Mouse (Mus musculus) liver, embryonic 16.5 days (tissue): ENCODE measurements around the gene Polr2h. TPM values are rescaled to one million over a fixed set of nuclear protein-coding genes. Genes with fewer than 3 reads are reported as not detected.
A peak's percentile ranks its signal among the peaks of the same experiment; 100 is the strongest.

Source experiments
- ATAC-seq: fragments of 200-750 bp; cut with Nextera tagmentation; 2 replicates; pipeline ENCODE4 v1.8.0; 2017; ENCODE audit warnings: low read depth, mild to moderate bottlenecking, moderate number of reproducible peaks, moderate library complexity
- H3K27ac ChIP-seq: fragments of 300-500 bp; sonication (generic); 2 replicates; pipeline ENCODE4 v1.5.1; 2014; ENCODE audit warnings: mild to moderate bottlenecking, low read length
- H3K27me3 ChIP-seq: fragments of 300-500 bp; sonication (generic); 2 replicates; pipeline ENCODE4 v1.6.1; 2014; ENCODE audit warnings: low read depth, low read length, mixed read lengths; ENCODE audit not compliant: control insufficient read depth, insufficient read depth
- H3K36me3 ChIP-seq: fragments of 300-500 bp; sonication (generic); 2 replicates; pipeline ENCODE4 v1.6.1; 2014; ENCODE audit warnings: mild to moderate bottlenecking; ENCODE audit not compliant: control insufficient read depth, insufficient read depth
- H3K4me1 ChIP-seq: fragments of 300-500 bp; sonication (generic); 2 replicates; pipeline ENCODE4 v1.6.1; 2014; ENCODE audit warnings: low read depth, low read length, mixed read lengths; ENCODE audit not compliant: control insufficient read depth
- H3K4me2 ChIP-seq: fragments of 300-500 bp; sonication (generic); 2 replicates; pipeline ENCODE4 v1.6.1; 2014; ENCODE audit warnings: low read depth, low read length, mixed read lengths
- H3K4me3 ChIP-seq: fragments of 300-500 bp; sonication (generic); 2 replicates; pipeline ENCODE4 v1.5.1; 2014; ENCODE audit warnings: low read depth, mild to moderate bottlenecking, low read length
- H3K9ac ChIP-seq: fragments of 300-500 bp; sonication (generic); 2 replicates; pipeline ENCODE4 v1.6.1; 2014; ENCODE audit warnings: low read depth, low read length
- H3K9me3 ChIP-seq: fragments of 300-500 bp; sonication (generic); replicated peaks from 2 replicates; pipeline ENCODE4 v1.6.1; 2016; ENCODE audit warnings: low read length; ENCODE audit not compliant: control insufficient read depth
- WGBS: fragments of 180-500 bp; shearing (Covaris S2); extraction: QIAGEN DNeasy Blood & Tissue Kit; methylation state at CpG from one replicate; pipeline ENCODE4 v1.1.7; 2014; ENCODE audit not compliant: insufficient replicate concordance; 5-methylcytosine and 5-hydroxymethylcytosine counted together
- polyA plus RNA-seq: library from polyadenylated mRNA; unstranded; fragments of >200 nt; fragmentation: Nextera tagmentation; extraction: Ambion mirVana; gene quantifications from 2 replicates; pipeline ENCODE4 v1.2.1, GENCODE M21; 2015

Gene Polr2h
- polyA plus RNA-seq, 1 experiment from 2014 or later, result 27.7 TPM

- no peak for ATAC-seq
- peaks cover 49% of the 10 kb centered on the region for H3K4me1 ChIP-seq
- WGBS, result 74% methylated on average over 4 of the region's 4 CpGs
Observed at GRCm38 (mm10) chr16:20676702-20677101, 40.8 kb upstream of the Polr2h start.

GRCm38 (mm10) chr16:20677380-20677779, 40.1 kb upstream of the Polr2h start:
- Histone ChIP-seq H3K4me2 (no peak overlapping the region), H3K4me3 (no peak overlapping the region), H3K4me1 (peaks cover 44% of the 10 kb centered on the region), H3K36me3 (peaks cover 64% of the 10 kb centered on the region), H3K27me3 (no peaks in the 10 kb centered on the region), H3K9ac (0 out of 2 replicates have a peak overlapping the region, but pooled peaks have one; percentile 8), H3K9me3 (no peaks in the 10 kb centered on the region), H3K27ac (peak overlapping the region; percentile 25; the same call in 1 of the 2 replicates)
- 79% methylated on average over 5 of the region's 5 CpGs for WGBS
- no peak for ATAC-seq

More at GRCm38 (mm10) chr16:20676702-20677101, 40.8 kb upstream of the Polr2h start:
- H3K4me2 ChIP-seq, result no peak overlapping the region
- no peak overlapping the region for H3K4me3 ChIP-seq
- H3K9ac ChIP-seq, result no peak overlapping the region
- H3K27ac ChIP-seq, result no peak overlapping the region
- no peaks in the 10 kb centered on the region for H3K27me3 ChIP-seq
- H3K36me3 ChIP-seq, result peaks cover 58% of the 10 kb centered on the region
- H3K9me3 ChIP-seq, result no peaks in the 10 kb centered on the region

- peak overlapping the region; percentile 46 for H3K4me2 ChIP-seq
- no peaks in the 10 kb centered on the region for H3K27me3 ChIP-seq
- H3K36me3 ChIP-seq, result peaks cover 71% of the 10 kb centered on the region
- H3K27ac ChIP-seq, result peak overlapping the region; percentile 51
- peak; percentile 73 for ATAC-seq
- peak overlapping the region; percentile 10; the same call in 1 of the 2 replicates for H3K4me3 ChIP-seq
- peaks cover 43% of the 10 kb centered on the region for H3K4me1 ChIP-seq
- no peaks in the 10 kb centered on the region for H3K9me3 ChIP-seq
- H3K9ac ChIP-seq, result peak overlapping the region; percentile 11; the same call in 1 of the 2 replicates
- WGBS, result 53% methylated on average over 10 of the region's 10 CpGs
Observed at GRCm38 (mm10) chr16:20677974-20678675, 39.3 kb upstream of the Polr2h start.

- Histone ChIP-seq H3K27me3 (peaks cover 13% of the 10 kb centered on the region), H3K4me2 (no peak overlapping the region), H3K9ac (no peak overlapping the region), H3K36me3 (peaks cover 48% of the 10 kb centered on the region), H3K4me1 (peaks cover 17% of the 10 kb centered on the region), H3K27ac (no peak overlapping the region), H3K4me3 (no peak overlapping the region), H3K9me3 (no peaks in the 10 kb centered on the region)
- ATAC-seq, result no peak
- 45% methylated on average over 3 of the region's 3 CpGs for WGBS
Observed at GRCm38 (mm10) chr16:20690774-20691173, 26.7 kb upstream of the Polr2h start.

- WGBS, result 95% methylated on average over 1 of the region's 1 CpGs
- Histone ChIP-seq H3K27ac (no peak overlapping the region), H3K27me3 (peaks cover 21% of the 10 kb centered on the region), H3K4me3 (no peak overlapping the region), H3K9me3 (no peaks in the 10 kb centered on the region), H3K4me1 (peaks cover 21% of the 10 kb centered on the region), H3K36me3 (peaks cover 40% of the 10 kb centered on the region), H3K9ac (no peak overlapping the region), H3K4me2 (no peak overlapping the region)
- no peak for ATAC-seq
Observed at GRCm38 (mm10) chr16:20691617-20692016, 25.8 kb upstream of the Polr2h start.

- Histone ChIP-seq H3K27ac (no peak overlapping the region), H3K27me3 (peaks cover 27% of the 10 kb centered on the region), H3K4me1 (peaks cover 21% of the 10 kb centered on the region), H3K9me3 (no peaks in the 10 kb centered on the region), H3K36me3 (peaks cover 33% of the 10 kb centered on the region), H3K4me2 (peak overlapping the region; percentile 90), H3K9ac (peak overlapping the region; percentile 75; the same call in 1 of the 2 replicates), H3K4me3 (peak overlapping the region; percentile 69; the same call in 1 of the 2 replicates)
- 58% methylated on average over 16 of the region's 16 CpGs for WGBS
- ATAC-seq, result no peak
Observed at GRCm38 (mm10) chr16:20692241-20692965, 25.1 kb upstream of the Polr2h start.

- Histone ChIP-seq H3K4me2 (peak within 1 kb of the TSS; percentile 90), H3K9ac (peak within 1 kb of the TSS; percentile 75), H3K4me3 (peak within 1 kb of the TSS; percentile 69), H3K27me3 (peaks cover 29% of the 10 kb centered on the region), H3K36me3 (peaks cover 26% of the 10 kb centered on the region), H3K4me1 (peaks cover 21% of the 10 kb centered on the region), H3K27ac (0 out of 2 replicates have a peak within 1 kb of the TSS, but pooled peaks have one; percentile 42), H3K9me3 (no peaks in the 10 kb centered on the region)
- peak; percentile 91 for ATAC-seq
- 2% methylated on average over 36 of the region's 37 CpGs for WGBS
Observed at GRCm38 (mm10) chr16:20693111-20693701, 24.3 kb upstream of the Polr2h start, which contains the start of gene Fam131a. Fam131a (plus strand) TSS chr16:20693241.

- Histone ChIP-seq H3K9me3 (no peaks in the 10 kb centered on the region), H3K27ac (no peak overlapping the region), H3K9ac (no peak overlapping the region), H3K4me2 (no peak overlapping the region), H3K4me1 (peaks cover 21% of the 10 kb centered on the region), H3K36me3 (peaks cover 12% of the 10 kb centered on the region), H3K4me3 (no peak overlapping the region), H3K27me3 (peaks cover 29% of the 10 kb centered on the region)
- 54% methylated on average over 8 of the region's 8 CpGs for WGBS
- no peak for ATAC-seq
Observed at GRCm38 (mm10) chr16:20694781-20695180, 22.7 kb upstream of the Polr2h start.
